Mouse (Mus musculus) forelimb bud, embryonic 11.5 days (tissue): ENCODE results near the gene Igf1.

ENCODE experiments used
- DNase-seq: peaks from one replicate; pipeline ENCODE4 v3.0.0-alpha.2; 2012; ENCODE audit warnings: low read depth, low spot score

Igf1 gene

DNA sequence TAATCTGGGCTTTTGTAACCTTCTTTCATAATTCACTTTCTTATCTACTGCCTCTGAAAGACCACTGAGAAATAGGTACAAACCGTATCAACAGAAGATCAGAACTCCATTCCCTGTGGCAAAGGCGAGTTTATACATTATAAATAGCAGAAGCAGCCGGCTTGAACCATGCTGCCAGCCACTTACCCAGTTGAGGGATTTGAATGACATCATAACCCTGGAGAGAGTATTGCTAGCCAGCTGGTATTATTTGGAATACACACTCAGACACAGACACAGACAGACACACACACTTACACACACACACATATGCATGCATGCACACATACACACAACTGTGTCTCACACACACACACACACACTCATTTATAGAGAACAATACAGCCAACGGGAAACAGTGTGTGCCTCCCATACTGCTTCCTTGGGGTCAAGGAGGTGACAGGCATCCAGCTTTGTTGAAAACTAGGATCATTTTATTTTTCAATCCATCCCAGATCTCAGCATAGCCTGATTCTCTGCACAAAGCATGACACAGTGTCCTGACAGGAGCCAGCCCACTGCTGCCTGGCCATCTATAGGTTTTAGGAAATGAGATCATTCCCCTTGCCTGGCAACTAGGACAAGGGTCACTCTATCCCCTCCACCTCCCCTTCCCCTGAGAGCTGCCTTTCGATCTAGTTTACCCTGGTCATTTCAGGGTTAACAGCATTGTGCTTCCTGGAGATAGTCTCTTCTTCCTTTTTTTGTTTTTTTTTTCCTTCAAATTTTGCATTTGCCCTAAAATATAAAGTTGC, at the start of gene Igf1:
Igf1 (plus strand) TSS at position 253 of the 794 bp plus-strand sequence.
- DNase-seq: no peak

DNA sequence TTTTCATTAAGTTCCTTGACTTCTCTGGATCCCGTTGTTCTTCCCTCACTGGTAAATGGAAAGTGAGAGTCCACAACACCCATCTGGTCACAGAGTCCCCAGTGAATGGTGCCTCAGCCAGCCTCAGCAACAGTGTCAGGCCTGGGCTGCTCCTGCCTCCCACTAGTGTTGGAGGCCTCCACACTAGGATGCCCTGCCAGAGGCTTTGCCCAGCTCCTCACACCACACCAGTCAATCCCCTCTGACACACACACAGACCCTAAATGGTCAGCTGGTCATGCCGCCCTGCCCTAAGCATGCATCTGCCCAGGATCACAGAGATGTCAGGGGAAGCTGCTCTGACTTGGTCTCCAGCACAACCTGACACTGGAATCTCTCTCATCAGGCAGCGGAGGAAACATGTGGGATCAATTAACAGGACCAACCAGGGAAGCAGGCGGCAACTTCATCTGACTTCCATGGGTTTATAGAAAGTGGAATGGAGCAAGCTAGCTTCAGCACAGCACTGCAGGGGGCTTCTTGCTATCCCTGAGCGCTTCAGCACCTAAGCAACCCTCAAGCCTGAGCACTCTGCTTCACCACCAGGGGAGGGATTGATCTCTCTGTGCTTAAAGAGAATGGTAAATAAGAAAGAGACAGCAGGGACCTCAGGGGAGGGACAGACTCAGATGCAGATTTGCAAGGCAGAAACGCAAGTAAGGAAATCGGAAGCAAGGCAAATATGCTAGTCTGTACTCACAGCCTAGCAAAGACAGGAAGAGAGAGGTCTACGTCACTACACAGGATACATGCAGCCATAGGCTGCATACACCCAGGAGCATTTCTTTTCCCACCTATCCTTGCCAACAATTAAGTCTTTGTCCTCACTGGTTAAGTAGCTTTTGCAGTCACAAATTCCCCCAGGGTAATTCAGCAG, 45.6 kb upstream of the Igf1 start:
- peak; percentile 83 for DNase-seq

DNA sequence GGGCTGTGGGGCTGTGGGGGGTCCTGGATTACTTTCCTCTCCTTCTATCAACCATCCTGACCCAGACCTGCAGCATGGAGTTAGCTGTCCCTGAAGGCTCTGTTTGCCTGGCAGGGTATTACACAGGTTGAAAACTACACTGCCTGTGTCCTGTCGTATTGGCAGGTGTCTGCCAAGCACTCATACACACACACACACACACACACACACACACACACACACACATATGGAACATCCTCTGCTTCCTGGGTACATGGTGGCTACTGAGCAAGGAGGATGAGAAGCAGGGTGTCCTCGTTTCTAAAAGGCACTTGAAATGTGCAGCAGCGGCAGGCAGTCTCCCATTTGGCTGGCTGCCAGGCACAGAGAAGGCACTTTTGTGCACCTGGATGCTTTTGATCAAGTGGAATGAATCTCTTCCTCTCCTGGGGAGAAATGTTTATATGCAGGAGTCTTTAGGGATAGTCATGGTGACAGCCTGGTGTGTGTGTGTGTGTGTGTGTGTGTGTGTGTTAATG, 44.9 kb upstream of the Igf1 start:
- DNase-seq: peak; percentile 24

DNA sequence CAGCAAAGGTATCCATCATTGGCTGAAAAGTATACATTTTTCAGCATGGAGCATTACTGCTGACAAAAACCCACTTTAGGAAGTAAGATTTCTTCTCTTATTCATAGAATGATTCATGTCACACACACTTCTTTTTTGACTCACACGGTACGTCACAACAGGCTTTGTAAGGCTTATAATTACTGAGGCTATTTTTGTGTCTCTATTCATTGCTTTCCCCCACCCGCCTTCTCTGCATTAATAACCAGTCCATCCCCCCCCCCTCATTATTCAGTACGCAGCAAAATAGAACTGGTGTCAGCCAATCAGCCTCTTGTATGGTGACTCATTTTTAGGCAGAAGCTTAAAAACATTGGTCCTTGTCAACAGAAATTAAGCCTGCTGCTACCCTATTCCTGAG, 41.2 kb upstream of the Igf1 start:
- DNase-seq: no peak

DNA sequence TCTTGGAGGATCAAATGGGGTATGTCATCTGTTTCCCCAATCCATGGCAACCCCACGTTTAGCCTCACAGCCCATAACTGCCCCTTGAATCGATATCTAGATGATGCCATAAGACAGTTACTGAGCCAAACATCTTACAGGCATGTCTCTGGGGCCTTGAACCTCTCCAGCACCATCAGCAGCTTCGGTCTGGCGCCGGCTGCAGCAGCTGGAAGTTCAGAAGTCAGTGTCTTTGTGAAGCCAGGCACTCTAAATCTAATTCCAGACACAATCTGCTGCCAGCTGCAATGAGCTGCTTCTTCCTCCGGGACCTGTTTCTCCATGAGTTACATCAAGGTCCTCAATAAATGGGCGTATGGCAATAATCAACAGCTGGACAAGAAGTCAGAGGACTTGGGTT, 40.3 kb upstream of the Igf1 start:
- no peak for DNase-seq

DNA sequence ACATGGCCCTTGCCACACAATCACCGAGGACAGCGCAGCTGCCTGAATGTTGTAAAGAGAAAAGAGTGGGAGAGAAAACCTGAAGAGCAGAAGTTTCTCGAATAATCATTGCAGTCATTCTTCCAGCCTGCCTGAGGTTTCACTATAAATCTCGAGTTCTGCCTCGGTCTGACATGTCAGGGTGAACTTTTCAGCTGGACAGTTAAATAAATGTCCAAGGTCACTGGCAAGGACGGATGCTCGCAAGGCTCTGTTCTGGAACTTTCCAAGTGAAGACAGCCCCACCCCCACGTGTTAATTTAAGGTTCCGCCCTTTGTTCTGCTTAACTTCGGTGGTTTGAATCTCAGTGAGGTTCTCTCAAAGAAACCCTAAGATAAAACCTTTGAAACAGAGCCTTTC, 36.2 kb upstream of the Igf1 start:
- no peak for DNase-seq

DNA sequence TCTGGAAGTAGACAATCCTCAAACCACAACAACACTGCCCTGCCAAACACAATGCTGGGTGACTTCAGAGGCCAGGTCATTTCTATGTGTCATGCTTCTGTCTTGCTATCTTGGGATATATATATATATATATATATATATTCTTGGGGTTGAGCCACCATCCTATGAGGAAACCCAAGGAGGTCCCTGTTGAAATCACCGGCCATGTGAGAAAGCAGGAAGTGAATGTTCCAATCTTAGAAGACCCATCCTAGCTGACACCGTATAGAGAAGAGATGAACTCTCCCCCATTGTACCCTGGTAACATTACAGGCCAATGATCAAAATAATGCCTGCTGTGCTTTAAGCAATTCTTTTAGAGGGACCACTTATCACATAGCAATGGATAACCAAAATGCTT, 28.1 kb upstream of the Igf1 start:
- no peak for DNase-seq

DNA sequence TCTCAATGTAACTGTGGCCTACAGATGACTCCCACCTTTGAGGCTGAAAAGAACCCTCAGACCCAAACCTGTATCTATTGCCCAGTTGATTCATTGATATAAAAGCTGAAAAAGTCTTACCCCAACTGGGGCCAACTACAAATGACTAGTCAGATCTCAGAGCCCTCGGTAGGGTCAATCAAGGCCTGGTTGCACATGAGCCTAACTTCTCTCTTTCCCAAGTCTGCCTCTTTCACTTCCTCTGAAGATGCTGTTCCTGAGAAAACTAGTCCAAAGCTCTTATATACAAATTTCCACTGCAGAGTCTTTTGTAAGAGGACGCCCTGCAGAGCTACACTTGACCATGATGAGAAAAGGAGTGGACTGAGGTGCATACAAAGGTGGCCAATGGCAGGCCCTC, 27.4 kb upstream of the Igf1 start:
- no peak for DNase-seq

DNA sequence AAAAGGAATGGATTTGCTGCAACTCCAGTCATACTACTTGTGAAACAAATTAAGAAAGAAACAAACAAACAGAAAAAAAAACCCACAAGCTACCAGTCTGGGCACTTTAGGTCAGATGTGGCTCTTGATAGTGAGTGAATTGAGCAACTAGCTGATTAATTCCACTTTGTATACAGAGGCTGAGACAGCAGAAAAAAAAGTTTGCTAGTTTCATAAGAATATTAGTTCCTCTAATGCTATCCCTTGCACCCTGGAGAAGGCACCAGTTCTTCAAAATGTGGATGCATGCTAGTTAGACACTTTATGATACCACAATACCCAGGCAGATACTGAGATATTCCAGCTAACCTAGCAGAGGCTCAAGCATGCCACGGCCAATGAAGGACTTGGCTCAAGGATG, 26.0 kb upstream of the Igf1 start:
- no peak for DNase-seq

DNA sequence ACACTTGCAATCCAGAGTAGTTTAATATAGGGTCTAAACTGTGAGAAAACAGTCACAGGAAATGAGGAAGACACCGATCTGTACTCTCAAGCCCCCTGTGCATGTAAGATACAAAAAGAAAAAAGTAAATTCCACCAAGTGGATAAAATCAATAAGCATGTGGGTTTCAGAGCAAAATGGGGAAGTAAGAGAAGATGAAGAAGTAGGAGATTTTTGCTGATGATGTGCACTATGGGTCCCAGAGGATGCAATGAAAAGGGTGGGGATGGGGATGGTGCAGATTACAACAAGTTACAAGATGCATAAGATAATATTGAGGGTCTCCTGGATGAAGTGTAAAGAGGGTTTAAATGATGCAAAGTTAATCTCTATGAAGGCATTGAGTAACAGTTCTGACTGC, 18.6 kb upstream of the Igf1 start:
- no peak for DNase-seq

DNA sequence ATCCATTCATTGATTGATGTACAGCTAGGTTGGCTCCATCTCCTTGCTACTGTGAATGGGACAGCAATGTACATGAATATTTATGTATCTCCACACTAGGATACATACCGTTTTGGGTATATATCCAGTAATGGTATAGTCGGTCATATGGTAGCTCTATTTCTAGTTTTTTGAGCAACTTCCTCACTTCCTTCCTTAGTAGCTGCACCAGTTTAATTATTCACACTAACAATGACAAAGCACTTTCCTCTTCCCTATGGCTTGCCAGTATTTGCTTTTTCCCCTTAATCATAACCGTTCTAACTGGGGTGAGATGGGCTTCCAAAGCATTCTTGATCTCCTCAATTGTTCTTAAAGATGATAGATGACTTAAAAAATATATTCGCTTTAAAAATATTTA, 15.6 kb upstream of the Igf1 start:
- no peak for DNase-seq

DNA sequence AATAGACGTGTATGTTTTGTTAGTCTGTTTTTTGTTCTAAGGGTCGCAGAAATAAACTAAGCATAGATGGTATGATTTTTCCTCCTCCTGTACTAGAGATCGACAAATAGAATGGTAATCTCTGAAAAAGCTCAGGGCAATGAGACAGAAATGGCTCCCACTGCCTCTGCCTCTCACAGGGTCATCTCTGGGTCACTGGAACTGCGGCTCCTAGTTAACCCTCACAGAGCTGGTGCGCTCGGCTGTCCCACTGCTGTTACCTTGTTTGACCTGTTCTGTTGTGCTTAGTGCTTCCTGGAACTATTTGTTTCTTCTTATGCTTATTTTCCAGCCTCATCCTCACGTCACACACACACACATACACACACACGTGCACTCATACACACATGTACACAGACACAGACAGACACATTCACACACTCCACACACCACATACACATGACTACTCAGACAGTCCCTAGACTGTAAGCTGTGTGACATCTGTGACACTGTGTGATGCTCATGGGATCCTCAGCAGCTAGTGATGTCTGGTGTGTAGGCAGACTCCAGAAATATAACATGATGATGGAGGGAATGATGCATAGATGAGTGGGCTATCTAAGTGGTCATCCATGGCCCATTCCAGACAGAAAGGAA, 13.0 kb upstream of the Igf1 start:
- no peak for DNase-seq

DNA sequence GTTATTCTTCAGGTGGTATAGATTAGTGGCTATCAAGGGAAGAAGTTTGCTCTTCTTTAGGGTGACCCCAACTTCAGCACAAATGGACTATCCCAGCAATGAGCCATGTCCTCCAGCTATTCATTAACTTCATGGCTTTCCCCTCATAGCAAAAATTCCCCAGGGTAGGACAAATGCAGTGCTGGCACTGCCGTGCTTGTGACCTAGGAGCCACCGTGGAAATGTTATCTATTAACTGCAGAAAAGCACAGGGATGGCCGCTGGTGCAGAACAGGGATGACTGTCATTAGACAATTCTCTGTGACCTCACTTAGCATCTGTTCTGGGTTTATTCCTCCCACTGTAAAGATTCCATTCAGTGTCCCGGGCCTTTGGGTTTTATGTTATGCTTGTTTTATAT, 10.2 kb upstream of the Igf1 start:
- DNase-seq: no peak

DNA sequence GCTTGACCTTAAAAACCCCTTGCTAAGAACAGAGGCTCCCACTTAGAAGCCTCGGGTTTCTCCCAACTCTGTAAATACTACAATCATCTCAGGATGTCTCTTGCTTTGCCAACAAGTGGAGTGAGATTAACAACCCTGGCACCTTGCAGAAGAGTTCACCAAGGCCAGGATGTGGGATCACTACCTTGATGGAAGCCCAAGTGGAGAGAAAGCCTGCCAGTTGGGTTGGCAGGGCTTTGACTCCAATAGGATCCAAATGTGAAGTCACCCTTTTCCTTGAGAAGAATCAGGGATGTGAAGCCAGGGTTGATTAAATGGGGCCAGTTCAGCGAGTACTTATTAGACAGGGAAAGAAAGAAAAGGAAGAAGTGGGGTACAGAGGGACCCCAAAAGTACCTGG, 9.6 kb upstream of the Igf1 start:
- DNase-seq: no peak

DNA sequence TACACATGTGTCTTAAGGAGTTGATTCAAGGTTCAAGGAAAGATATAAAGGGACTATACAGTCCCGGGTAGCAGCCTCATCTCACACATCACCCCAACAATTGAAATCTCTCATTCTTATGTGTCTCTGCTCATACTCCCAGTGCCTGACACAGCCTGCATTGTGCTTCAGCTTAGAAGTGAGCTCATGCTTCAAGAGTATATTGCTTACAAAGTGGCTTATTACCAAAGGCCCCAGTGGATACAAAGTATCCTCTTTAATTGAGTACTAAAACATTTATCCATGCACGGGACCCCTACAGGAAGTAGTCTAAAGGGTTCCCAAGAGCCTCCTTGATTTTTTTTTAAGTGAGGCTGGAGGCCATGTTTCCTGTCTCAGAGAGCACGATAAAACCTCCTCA, 6.6 kb upstream of the Igf1 start:
- no peak for DNase-seq

DNA sequence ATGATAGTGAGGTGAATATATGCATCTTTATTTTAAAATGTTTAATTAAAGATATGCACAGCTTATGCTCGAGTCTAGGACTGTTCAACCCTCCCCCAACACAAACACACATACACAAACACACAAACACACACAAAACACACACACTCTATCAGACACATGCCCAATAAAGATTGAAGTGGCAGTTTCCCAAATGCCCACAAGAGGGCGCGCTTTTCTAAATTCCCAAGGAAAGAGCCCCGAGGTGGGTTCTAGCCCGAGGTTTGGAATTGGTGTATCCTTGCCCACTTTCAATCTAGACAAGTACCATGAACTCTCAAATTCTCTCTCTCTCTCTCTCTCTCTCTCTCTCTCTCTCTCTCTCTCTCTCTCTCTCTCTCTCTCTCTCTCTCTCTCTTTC, 3.7 kb upstream of the Igf1 start:
- peak; percentile 72 for DNase-seq

DNA sequence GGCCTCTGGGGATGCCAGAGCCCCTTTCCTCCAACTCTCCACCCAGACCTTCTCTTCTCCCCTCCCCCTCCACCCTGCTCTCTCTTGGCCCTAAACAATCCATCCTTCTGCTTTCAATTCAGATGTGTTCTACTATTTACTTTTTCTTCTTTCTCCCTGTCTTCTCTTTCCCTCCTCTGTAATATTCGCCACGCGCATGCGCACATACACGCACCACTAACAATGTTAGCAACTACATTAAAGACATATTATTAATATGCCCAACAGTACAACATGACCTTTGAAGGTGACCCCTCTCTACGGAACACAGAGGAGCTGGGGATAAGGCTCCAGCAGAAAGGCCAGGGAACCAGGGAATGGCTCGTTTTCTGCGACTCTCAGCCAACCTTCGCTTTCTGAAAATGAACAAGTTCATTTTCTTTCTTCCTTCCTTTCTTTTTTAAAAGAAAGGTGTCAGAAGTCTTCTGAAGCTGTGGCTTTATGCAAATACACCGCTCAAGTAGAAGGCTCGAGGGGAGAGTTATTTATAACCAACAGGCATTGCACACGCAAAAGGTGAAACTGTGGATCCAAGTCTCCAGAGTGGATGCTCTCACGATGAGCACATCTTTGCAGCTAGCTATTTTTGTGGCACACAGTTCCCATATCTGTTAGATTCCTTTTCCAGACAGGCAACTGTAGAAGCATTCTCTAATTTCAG, 2.5 kb upstream of the Igf1 start:
- DNase-seq: no peak

DNA sequence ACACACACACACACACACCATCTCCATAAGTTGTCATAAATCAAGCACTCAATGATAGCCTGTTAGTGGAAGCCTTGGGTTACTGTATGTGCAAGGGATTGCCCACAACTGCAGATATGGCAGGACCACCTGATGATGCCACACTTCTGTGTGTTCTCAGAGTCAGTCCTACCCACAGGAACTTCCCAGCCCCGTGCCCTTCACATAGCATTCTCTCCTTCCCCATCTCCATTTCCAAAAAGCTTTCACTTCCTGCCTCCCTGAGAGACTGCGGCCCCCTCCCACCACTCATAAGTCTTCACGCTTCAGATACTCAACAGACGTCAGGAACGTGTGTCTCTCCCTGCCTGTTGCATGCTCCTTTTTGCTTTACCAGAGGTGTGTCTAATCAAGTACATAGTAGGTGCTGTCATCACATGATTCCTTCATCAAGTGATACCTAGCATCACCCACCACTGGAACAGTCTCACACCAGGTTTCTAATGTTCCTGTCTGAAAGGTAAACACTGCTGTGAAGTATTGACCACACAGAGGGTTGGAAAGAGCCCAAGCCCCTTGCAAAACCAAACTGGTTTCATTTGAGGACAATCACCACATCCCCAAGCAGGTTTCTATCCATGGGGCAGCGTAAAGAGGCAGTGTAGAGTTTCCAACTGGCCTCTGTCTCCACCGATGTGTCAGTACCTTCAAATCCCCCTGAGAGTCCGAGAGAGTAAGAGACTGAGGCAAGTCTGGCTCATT, 680 bp upstream of the Igf1 start:
- no peak for DNase-seq

DNA sequence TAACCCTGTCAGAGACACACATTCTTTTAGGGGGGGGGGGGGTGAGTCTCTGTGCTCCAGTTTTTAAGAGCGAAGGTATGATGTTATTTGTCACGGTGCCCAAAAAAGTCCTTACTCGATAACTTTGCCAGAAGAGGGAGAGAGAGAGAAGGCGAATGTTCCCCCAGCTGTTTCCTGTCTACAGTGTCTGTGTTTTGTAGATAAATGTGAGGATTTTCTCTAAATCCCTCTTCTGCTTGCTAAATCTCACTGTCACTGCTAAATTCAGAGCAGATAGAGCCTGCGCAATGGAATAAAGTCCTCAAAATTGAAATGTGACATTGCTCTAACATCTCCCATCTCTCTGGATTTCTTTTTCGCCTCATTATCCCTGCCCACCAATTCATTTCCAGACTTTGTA, 874 bp downstream of the Igf1 start:
- no peak for DNase-seq

DNA sequence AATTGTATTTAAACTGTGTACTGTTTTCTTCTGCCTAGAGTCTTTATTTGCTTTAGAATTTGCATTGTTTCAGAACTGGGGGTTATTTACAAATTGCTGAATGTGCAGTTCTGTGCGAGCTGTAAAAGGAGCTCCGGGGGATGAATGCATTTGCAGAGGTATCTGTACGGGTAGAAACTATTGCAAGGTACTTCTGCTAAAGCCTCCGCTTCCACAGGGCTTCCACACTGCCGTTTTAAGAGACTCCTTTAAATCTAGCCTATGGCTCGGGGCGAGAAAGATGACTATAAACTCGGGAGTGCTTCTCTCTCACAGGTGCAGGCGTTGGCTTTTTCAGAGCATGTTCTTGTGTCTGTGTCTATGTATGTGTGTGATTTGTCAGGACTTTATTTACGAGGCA, 1.4 kb downstream of the Igf1 start:
- no peak for DNase-seq
